Mouse (Mus musculus) kidney, embryonic 14.5 days (tissue): Measurements from ENCODE around the gene Eml3. TPM values are rescaled to one million over a fixed set of nuclear protein-coding genes. Genes with fewer than 3 reads are reported as not detected.
"Not testable (repeated sequence)": the region's sequence is repeated elsewhere in the genome, so short reads cannot be mapped to it uniquely, and the experiment has no call there.

Experiments used
- ATAC-seq: fragments of 200-750 bp; cut with Nextera tagmentation; 2 replicates; pipeline ENCODE4 v1.8.0; 2017; ENCODE audit warnings: moderate number of reproducible peaks, mild to moderate bottlenecking, moderate TSS enrichment, moderate library complexity; ENCODE audit not compliant: low FRiP score, low TSS enrichment
- H3K27ac ChIP-seq: fragments of 300-500 bp; sonication (generic); 2 replicates; pipeline ENCODE4 v1.5.1; 2014; ENCODE audit warnings: low read depth, mild to moderate bottlenecking, low read length, moderate library complexity, mixed read lengths
- H3K27me3 ChIP-seq: fragments of 300-500 bp; sonication (generic); 2 replicates; pipeline ENCODE4 v1.6.1; 2014; ENCODE audit warnings: mild to moderate bottlenecking, low read length; ENCODE audit not compliant: control insufficient read depth, insufficient read depth
- H3K36me3 ChIP-seq: fragments of 300-500 bp; sonication (generic); 2 replicates; pipeline ENCODE4 v1.6.1; 2014; ENCODE audit warnings: low read length, mixed read lengths; ENCODE audit not compliant: control insufficient read depth, insufficient read depth
- H3K4me1 ChIP-seq: fragments of 300-500 bp; sonication (generic); 2 replicates; pipeline ENCODE4 v1.6.1; 2014; ENCODE audit warnings: low read length, mixed read lengths; ENCODE audit not compliant: control insufficient read depth, insufficient read depth
- H3K4me2 ChIP-seq: fragments of 300-500 bp; sonication (generic); replicated peaks from 2 replicates; pipeline ENCODE4 v1.6.1; 2014; ENCODE audit warnings: low read depth, mild to moderate bottlenecking, low read length
- H3K4me3 ChIP-seq: fragments of 300-500 bp; sonication (generic); 2 replicates; pipeline ENCODE4 v1.5.1; 2014; ENCODE audit warnings: mild to moderate bottlenecking, low read length
- H3K9ac ChIP-seq: fragments of 300-500 bp; sonication (generic); 2 replicates; pipeline ENCODE4 v1.6.1; 2014; ENCODE audit warnings: low read depth, mild to moderate bottlenecking, low read length, moderate library complexity
- H3K9me3 ChIP-seq: fragments of 300-500 bp; sonication (generic); 2 replicates; pipeline ENCODE4 v1.6.1; 2016; ENCODE audit warnings: low read length; ENCODE audit not compliant: control insufficient read depth
- WGBS: fragments of 180-500 bp; shearing (Covaris S2); extraction: QIAGEN DNeasy Blood & Tissue Kit; methylation state at CpG from one replicate; pipeline ENCODE4 v1.1.7; 2014; 5-methylcytosine and 5-hydroxymethylcytosine counted together
- polyA plus RNA-seq: library from polyadenylated mRNA; unstranded; fragments of >200 nt; fragmentation: Nextera tagmentation; extraction: Ambion mirVana; gene quantifications from 2 replicates; pipeline ENCODE4 v1.2.1, GENCODE M21; 2014

Eml3 gene
- polyA plus RNA-seq, 1 experiment from 2014 or later, result 18.7 TPM

DNA sequence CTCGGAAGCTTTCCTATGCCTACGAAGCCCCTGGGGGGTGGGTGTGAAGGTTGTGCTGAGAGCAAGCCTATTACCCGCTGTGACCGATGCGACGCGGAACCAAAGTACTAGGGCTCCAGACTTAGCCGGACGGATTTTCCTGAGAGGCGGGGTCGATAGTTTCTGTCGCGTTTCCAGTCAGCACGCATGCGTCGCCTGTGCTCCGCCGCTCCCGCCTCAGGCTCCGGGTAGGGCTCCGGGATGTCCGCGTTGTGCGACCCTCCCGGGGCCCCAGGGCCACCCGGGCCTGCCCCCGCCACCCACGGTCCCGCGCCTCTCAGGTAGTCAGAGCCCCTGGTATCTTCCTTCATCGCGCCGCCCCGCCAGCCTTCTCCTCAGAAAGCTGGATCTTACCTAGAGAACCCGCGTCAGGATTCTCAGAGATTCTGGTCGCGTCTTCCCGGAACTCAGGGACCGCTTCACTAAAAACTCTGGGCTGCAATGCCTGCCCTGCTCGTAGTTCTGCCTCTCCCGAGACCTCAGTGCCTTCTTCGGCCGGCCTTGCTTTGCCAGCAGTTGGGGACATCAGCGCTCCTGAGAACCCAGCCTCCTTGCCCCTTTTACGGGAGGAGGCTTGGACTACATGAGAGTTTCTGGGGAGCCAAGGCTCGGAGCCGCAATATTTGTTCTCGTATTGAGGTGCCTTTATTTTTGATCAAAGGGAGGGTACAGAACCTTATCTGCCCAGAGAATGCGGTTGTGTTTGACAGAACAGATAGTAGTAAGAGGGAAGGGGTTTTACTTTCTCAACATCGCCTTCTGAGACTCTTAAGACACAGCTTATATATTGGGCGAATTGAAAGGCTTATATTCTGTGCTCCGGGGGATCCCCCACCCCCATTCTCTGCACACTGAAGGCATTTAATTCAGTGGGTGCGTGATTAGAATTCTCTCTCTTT lies 36.3 kb upstream of the Eml3 start, which contains the start of gene Ints5:
Gene Ints5 (plus strand): TSS at position 177 of the 938 bp plus-strand sequence.
- Histone ChIP-seq H3K27ac (peak within 1 kb of the TSS; percentile 89), H3K27me3 (no peaks in the 10 kb centered on the region), H3K4me2 (peak within 1 kb of the TSS; percentile 79), H3K9ac (peak within 1 kb of the TSS; percentile 93), H3K9me3 (no peaks in the 10 kb centered on the region), H3K4me1 (peaks cover 12% of the 10 kb centered on the region), H3K36me3 (peaks cover 35% of the 10 kb centered on the region), H3K4me3 (peak within 1 kb of the TSS; percentile 96)
- peak; percentile 50; the same call in 1 of the 2 replicates for ATAC-seq
- WGBS, result 3% methylated on average over 54 of the region's 54 CpGs

- peaks cover 18% of the 10 kb centered on the region for H3K4me1 ChIP-seq
- H3K36me3 ChIP-seq, result peaks cover 32% of the 10 kb centered on the region
- no peak overlapping the region for H3K4me2 ChIP-seq
- H3K27ac ChIP-seq, result no peak overlapping the region
- WGBS, result 90% methylated on average over 9 of the region's 9 CpGs
- H3K9ac ChIP-seq, result no peak overlapping the region
- H3K4me3 ChIP-seq, result no peak overlapping the region
- no peaks in the 10 kb centered on the region for H3K27me3 ChIP-seq
- H3K9me3 ChIP-seq, result no peaks in the 10 kb centered on the region
- ATAC-seq, result no peak
Measured at GRCm38 (mm10) chr19:8895397-8895960, 33.9 kb upstream of the Eml3 start.

DNA sequence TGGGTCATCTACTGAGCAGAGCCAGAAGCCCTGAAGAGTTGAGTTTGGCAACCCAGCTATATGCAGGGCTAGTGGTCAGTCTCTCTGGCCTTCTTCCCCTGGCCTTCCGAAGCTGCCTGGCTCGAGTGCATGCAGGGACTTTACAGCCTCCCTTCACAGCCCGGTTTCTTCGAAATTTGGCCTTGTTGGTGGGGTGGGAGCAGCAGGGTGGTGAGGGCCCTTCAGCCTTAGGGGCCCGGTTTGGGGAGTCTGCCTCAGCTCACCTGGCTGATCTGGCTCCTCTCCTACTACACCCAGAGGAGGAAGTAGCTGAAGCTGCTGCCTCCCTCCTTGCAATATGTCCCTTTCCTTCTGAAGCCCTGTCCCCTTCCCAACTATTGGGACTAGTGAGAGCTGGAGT lies 33.1 kb upstream of the Eml3 start:
- not testable (repeated sequence) for H3K4me3 ChIP-seq, H3K9ac ChIP-seq, H3K9me3 ChIP-seq, ATAC-seq, H3K27me3 ChIP-seq, H3K4me2 ChIP-seq, H3K27ac ChIP-seq
- peaks cover 18% of the 10 kb centered on the region for H3K4me1 ChIP-seq
- 80% methylated on average over 5 of the region's 5 CpGs for WGBS
- H3K36me3 ChIP-seq, result peaks cover 24% of the 10 kb centered on the region

- not testable (repeated sequence) for H3K27me3 ChIP-seq, H3K9me3 ChIP-seq
- WGBS, result 25% methylated on average over 21 of the region's 21 CpGs
- Histone ChIP-seq H3K9ac (peak overlapping the region; percentile 91), H3K4me1 (peaks cover 18% of the 10 kb centered on the region), H3K4me3 (peak overlapping the region; percentile 75), H3K36me3 (peaks cover 30% of the 10 kb centered on the region), H3K27ac (peak overlapping the region; percentile 74), H3K4me2 (peak overlapping the region; percentile 46)
- peak; percentile 43 for ATAC-seq
Measured at GRCm38 (mm10) chr19:8897211-8897864, 32.0 kb upstream of the Eml3 start.

DNA sequence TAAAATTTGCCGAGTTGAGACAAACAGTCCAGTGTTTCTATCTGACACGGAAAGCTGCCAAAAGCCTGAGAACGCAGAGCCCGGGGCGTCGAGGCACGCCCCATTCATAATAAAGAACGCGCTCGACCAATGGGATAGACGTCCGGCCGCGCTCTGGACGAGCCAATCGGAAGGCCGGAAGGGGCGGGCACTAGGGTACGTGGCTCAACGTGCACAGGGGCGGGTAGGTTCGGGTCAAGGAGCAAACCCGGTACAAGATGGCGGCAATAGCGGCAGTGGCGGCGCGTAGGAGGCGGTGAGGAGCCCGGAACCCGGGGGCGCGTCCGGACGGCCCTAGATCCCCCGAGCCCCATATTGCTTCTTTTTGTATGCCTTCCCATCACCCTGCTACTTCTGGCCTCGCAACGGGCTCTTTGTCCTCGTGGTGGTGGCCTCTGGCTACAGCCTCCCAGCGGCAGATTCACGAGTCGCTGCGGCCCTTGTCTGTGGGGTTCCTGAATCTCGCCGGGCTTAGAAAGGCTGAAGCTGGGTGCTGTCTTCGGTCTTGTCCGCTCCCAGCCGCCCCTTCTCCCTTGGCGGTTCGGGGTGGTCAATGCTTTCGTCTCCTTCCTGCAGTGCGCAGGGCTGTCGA lies 31.4 kb upstream of the Eml3 start, which contains the start of gene Ganab:
Gene Ganab (plus strand): TSS at position 207 of the 631 bp plus-strand sequence.
- no peaks in the 10 kb centered on the region for H3K27me3 ChIP-seq
- peak within 1 kb of the TSS; percentile 81 for H3K4me2 ChIP-seq
- H3K27ac ChIP-seq, result peak within 1 kb of the TSS; percentile 82
- H3K9me3 ChIP-seq, result no peaks in the 10 kb centered on the region
- WGBS, result under 1% methylated on average over 51 of the region's 53 CpGs
- peaks cover 18% of the 10 kb centered on the region for H3K4me1 ChIP-seq
- H3K9ac ChIP-seq, result peak within 1 kb of the TSS; percentile 91
- H3K36me3 ChIP-seq, result peaks cover 35% of the 10 kb centered on the region
- ATAC-seq, result peak; percentile 98
- peak within 1 kb of the TSS; percentile 75 for H3K4me3 ChIP-seq

DNA sequence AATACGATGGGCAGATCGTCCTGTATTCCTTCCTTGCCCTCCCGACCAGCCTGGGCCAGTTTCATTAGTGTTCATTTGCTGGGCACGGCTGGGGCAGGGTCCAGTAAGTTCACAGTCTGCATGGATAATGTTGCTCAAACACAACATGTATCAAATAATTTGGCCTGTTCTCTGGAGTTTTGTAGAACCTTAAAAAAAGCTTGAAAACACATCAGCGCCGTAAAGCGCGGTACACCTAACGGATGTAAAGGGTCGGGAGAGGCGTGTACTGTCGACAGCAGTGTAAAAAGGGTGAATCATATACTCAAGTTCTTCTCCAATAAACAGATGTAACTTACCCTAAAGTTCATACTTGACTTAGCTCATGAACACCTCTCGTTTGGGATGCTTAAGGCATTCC lies 30.8 kb upstream of the Eml3 start:
- 8% methylated on average over 13 of the region's 13 CpGs for WGBS
- peaks cover 18% of the 10 kb centered on the region for H3K4me1 ChIP-seq
- H3K36me3 ChIP-seq, result peaks cover 41% of the 10 kb centered on the region
- H3K4me2 ChIP-seq, result peak overlapping the region; percentile 81
- no peak for ATAC-seq
- no peaks in the 10 kb centered on the region for H3K27me3 ChIP-seq
- peak overlapping the region; percentile 75 for H3K4me3 ChIP-seq
- peak overlapping the region; percentile 82 for H3K27ac ChIP-seq
- no peaks in the 10 kb centered on the region for H3K9me3 ChIP-seq
- H3K9ac ChIP-seq, result peak overlapping the region; percentile 91

- H3K36me3 ChIP-seq, result peaks cover 45% of the 10 kb centered on the region
- no peaks in the 10 kb centered on the region for H3K27me3 ChIP-seq
- H3K9me3 ChIP-seq, result no peaks in the 10 kb centered on the region
- peaks cover 15% of the 10 kb centered on the region for H3K4me1 ChIP-seq
- no peak overlapping the region for H3K27ac ChIP-seq
- WGBS, result 37% methylated on average over 3 of the region's 3 CpGs
- H3K4me3 ChIP-seq, result peak overlapping the region; percentile 75
- ATAC-seq, result no peak
- peak overlapping the region; percentile 91 for H3K9ac ChIP-seq
- H3K4me2 ChIP-seq, result peak overlapping the region; percentile 81
Measured at GRCm38 (mm10) chr19:8899079-8899478, 30.3 kb upstream of the Eml3 start.

GRCm38 (mm10) chr19:8903412-8903811 lies 25.9 kb upstream of the Eml3 start:
- no peak overlapping the region for H3K4me2 ChIP-seq
- no peak overlapping the region for H3K27ac ChIP-seq
- 95% methylated on average over 5 of the region's 5 CpGs for WGBS
- H3K9ac ChIP-seq, result no peak overlapping the region
- no peaks in the 10 kb centered on the region for H3K27me3 ChIP-seq
- no peak for ATAC-seq
- no peak overlapping the region for H3K4me3 ChIP-seq
- peaks cover 65% of the 10 kb centered on the region for H3K36me3 ChIP-seq
- H3K4me1 ChIP-seq, result peaks cover 5% of the 10 kb centered on the region
- H3K9me3 ChIP-seq, result no peaks in the 10 kb centered on the region
